Mouse (Mus musculus): ENCODE data around the gene Mtr. TPM values are rescaled to one million over a fixed set of nuclear protein-coding genes. Genes with fewer than 3 reads are reported as not detected.

The Mtr gene
- total RNA-seq (2015; ENCODE audit: low replicate concordance) (6.3 and 8.6 TPM in 2 replicates), total RNA-seq (2017; ENCODE audit: low replicate concordance) (13.0 and 15.8 TPM in 2 replicates)

GRCm38 (mm10) chr13:12257391-12258380 lies at the start of gene Mtr:
TSS of gene Mtr (minus strand) at chr13:12258113.
- ATAC-seq (replicated peaks; ENCODE audit: low FRiP score, poor library complexity, severe bottlenecking) = peak; percentile 97

- ATAC-seq (replicated peaks; ENCODE audit: low FRiP score, poor library complexity, severe bottlenecking) = no peak
Measured at GRCm38 (mm10) chr13:12307286-12307685, 49.4 kb upstream of the Mtr start.

GRCm38 (mm10) chr13:12305540-12305939 lies 47.6 kb upstream of the Mtr start:
- ATAC-seq (replicated peaks; ENCODE audit: low FRiP score, poor library complexity, severe bottlenecking) = no peak

- no peak for ATAC-seq (replicated peaks; ENCODE audit: low FRiP score, poor library complexity, severe bottlenecking)
Measured at GRCm38 (mm10) chr13:12304991-12305390, 47.1 kb upstream of the Mtr start.

GRCm38 (mm10) chr13:12297777-12298176 lies 39.9 kb upstream of the Mtr start:
- ATAC-seq (replicated peaks; ENCODE audit: low FRiP score, poor library complexity, severe bottlenecking) = no peak

- no peak for ATAC-seq (replicated peaks; ENCODE audit: low FRiP score, poor library complexity, severe bottlenecking)
Measured at GRCm38 (mm10) chr13:12296701-12297100, 38.8 kb upstream of the Mtr start.

- no peak for ATAC-seq (replicated peaks; ENCODE audit: low FRiP score, poor library complexity, severe bottlenecking)
Measured at GRCm38 (mm10) chr13:12293810-12294209, 35.9 kb upstream of the Mtr start.

GRCm38 (mm10) chr13:12290700-12291099 lies 32.8 kb upstream of the Mtr start:
- no peak for ATAC-seq (replicated peaks; ENCODE audit: low FRiP score, poor library complexity, severe bottlenecking)

GRCm38 (mm10) chr13:12284528-12284927 lies 26.6 kb upstream of the Mtr start:
- ATAC-seq (replicated peaks; ENCODE audit: low FRiP score, poor library complexity, severe bottlenecking) = no peak

- no peak for ATAC-seq (replicated peaks; ENCODE audit: low FRiP score, poor library complexity, severe bottlenecking)
Measured at GRCm38 (mm10) chr13:12283826-12284225, 25.9 kb upstream of the Mtr start.

- no peak for ATAC-seq (replicated peaks; ENCODE audit: low FRiP score, poor library complexity, severe bottlenecking)
Measured at GRCm38 (mm10) chr13:12274721-12275120, 16.8 kb upstream of the Mtr start.

- ATAC-seq (replicated peaks; ENCODE audit: low FRiP score, poor library complexity, severe bottlenecking) = no peak
Measured at GRCm38 (mm10) chr13:12274220-12274619, 16.3 kb upstream of the Mtr start.

GRCm38 (mm10) chr13:12272953-12273352 lies 15.0 kb upstream of the Mtr start:
- peak; percentile 63; the same call in 1 of the 2 replicates for ATAC-seq (replicated peaks; ENCODE audit: low FRiP score, poor library complexity, severe bottlenecking)

GRCm38 (mm10) chr13:12267971-12268370 lies 10.1 kb upstream of the Mtr start:
- no peak for ATAC-seq (replicated peaks; ENCODE audit: low FRiP score, poor library complexity, severe bottlenecking)

GRCm38 (mm10) chr13:12267097-12267496 lies 9.2 kb upstream of the Mtr start:
- no peak for ATAC-seq (replicated peaks; ENCODE audit: low FRiP score, poor library complexity, severe bottlenecking)

- ATAC-seq (replicated peaks; ENCODE audit: low FRiP score, poor library complexity, severe bottlenecking) = no peak
Measured at GRCm38 (mm10) chr13:12263996-12264395, 6.1 kb upstream of the Mtr start.

- ATAC-seq (replicated peaks; ENCODE audit: low FRiP score, poor library complexity, severe bottlenecking) = no peak
Measured at GRCm38 (mm10) chr13:12261505-12261904, 3.6 kb upstream of the Mtr start.

GRCm38 (mm10) chr13:12256871-12257390 lies 982 bp downstream of the Mtr start:
- 0 out of 2 replicates have a peak, but pooled peaks have one; percentile 9 for ATAC-seq (replicated peaks; ENCODE audit: low FRiP score, poor library complexity, severe bottlenecking)

- no peak for ATAC-seq (replicated peaks; ENCODE audit: low FRiP score, poor library complexity, severe bottlenecking)
Measured at GRCm38 (mm10) chr13:12255911-12256705, 1.8 kb downstream of the Mtr start.

- no peak for ATAC-seq (replicated peaks; ENCODE audit: low FRiP score, poor library complexity, severe bottlenecking)
Measured at GRCm38 (mm10) chr13:12250496-12250895, 7.4 kb downstream of the Mtr start.
